Mouse (Mus musculus) heart, embryonic 16.5 days (tissue): ENCODE measurements around the gene Igfbpl1. TPM values are rescaled to one million over a fixed set of nuclear protein-coding genes. Genes with fewer than 3 reads are reported as not detected.

Source experiments
- ATAC-seq: fragments of 200-750 bp; cut with Nextera tagmentation; replicated peaks from 2 replicates; pipeline ENCODE4 v1.8.0; 2017; ENCODE audit warnings: moderate number of reproducible peaks; ENCODE audit not compliant: insufficient read depth, low FRiP score; ENCODE audit errors: extremely low read depth
- H3K27ac ChIP-seq: fragments of 300-500 bp; sonication (generic); 2 replicates; pipeline ENCODE4 v1.5.1; 2014; ENCODE audit warnings: mild to moderate bottlenecking, low read length, control low read depth, moderate library complexity
- H3K27me3 ChIP-seq: fragments of 300-500 bp; sonication (generic); 2 replicates; pipeline ENCODE4 v1.6.1; 2014; ENCODE audit warnings: low read length, mixed read lengths; ENCODE audit not compliant: control insufficient read depth, insufficient read depth
- H3K36me3 ChIP-seq: fragments of 300-500 bp; sonication (generic); 2 replicates; pipeline ENCODE4 v1.6.1; 2014; ENCODE audit not compliant: control insufficient read depth, insufficient read depth
- H3K4me1 ChIP-seq: fragments of 300-500 bp; sonication (generic); 2 replicates; pipeline ENCODE4 v1.6.1; 2014; ENCODE audit warnings: low read length, mixed read lengths; ENCODE audit not compliant: control insufficient read depth, insufficient read depth
- H3K4me2 ChIP-seq: fragments of 300-500 bp; sonication (generic); 2 replicates; pipeline ENCODE4 v1.6.1; 2014; ENCODE audit warnings: low read depth, mild to moderate bottlenecking, control low read depth, low read length
- H3K4me3 ChIP-seq: fragments of 300-500 bp; sonication (generic); 2 replicates; pipeline ENCODE4 v1.5.1; 2014; ENCODE audit warnings: mild to moderate bottlenecking, control low read depth, low read length
- H3K9ac ChIP-seq: fragments of 300-500 bp; sonication (generic); 2 replicates; pipeline ENCODE4 v1.6.1; 2014; ENCODE audit warnings: low read length, control low read depth
- H3K9me3 ChIP-seq: fragments of 300-500 bp; sonication (generic); replicated peaks from 2 replicates; pipeline ENCODE4 v1.6.1; 2016; ENCODE audit warnings: low read length; ENCODE audit not compliant: control insufficient read depth
- WGBS: fragments of 180-500 bp; shearing (Covaris S2); extraction: QIAGEN DNeasy Blood & Tissue Kit; methylation state at CpG from one replicate; pipeline ENCODE4 v1.1.7; 2014; 5-methylcytosine and 5-hydroxymethylcytosine counted together
- polyA plus RNA-seq: library from polyadenylated mRNA; unstranded; fragments of >200 nt; fragmentation: Nextera tagmentation; extraction: Ambion mirVana; gene quantifications from 2 replicates; pipeline ENCODE4 v1.2.1, GENCODE M21; 2015

Igfbpl1 gene
- polyA plus RNA-seq, 1 experiment from 2014 or later = 1.5 TPM

- WGBS = 90% methylated on average over 1 of the region's 1 CpGs
- Histone ChIP-seq H3K27me3 (no peaks in the 10 kb centered on the region), H3K9me3 (no peaks in the 10 kb centered on the region), H3K4me2 (no peak overlapping the region), H3K9ac (no peak overlapping the region), H3K36me3 (no peaks in the 10 kb centered on the region), H3K4me3 (no peak overlapping the region), H3K27ac (no peak overlapping the region), H3K4me1 (peaks cover 15% of the 10 kb centered on the region)
- ATAC-seq = no peak
Observed at GRCm38 (mm10) chr4:45849419-45849818, 22.7 kb upstream of the Igfbpl1 start.

GRCm38 (mm10) chr4:45848825-45849156 is 22.1 kb upstream of the Igfbpl1 start:
- Histone ChIP-seq H3K27ac (no peak overlapping the region), H3K9ac (no peak overlapping the region), H3K4me3 (no peak overlapping the region), H3K4me1 (peaks cover 12% of the 10 kb centered on the region), H3K27me3 (no peaks in the 10 kb centered on the region), H3K36me3 (no peaks in the 10 kb centered on the region), H3K9me3 (no peaks in the 10 kb centered on the region), H3K4me2 (no peak overlapping the region)
- ATAC-seq = no peak
- 65% methylated on average over 10 of the region's 10 CpGs for WGBS

GRCm38 (mm10) chr4:45848109-45848824 is 21.5 kb upstream of the Igfbpl1 start, which contains the start of gene Stra6l:
Gene Stra6l, plus strand, starts transcription at chr4:45848664.
- H3K36me3 ChIP-seq = no peaks in the 10 kb centered on the region
- WGBS = 69% methylated on average over 10 of the region's 10 CpGs
- no peaks in the 10 kb centered on the region for H3K27me3 ChIP-seq
- H3K9me3 ChIP-seq = no peaks in the 10 kb centered on the region
- H3K4me1 ChIP-seq = peaks cover 7% of the 10 kb centered on the region
- no peak within 1 kb of the TSS for H3K9ac ChIP-seq
- H3K4me2 ChIP-seq = no peak within 1 kb of the TSS
- no peak within 1 kb of the TSS for H3K4me3 ChIP-seq
- no peak for ATAC-seq
- no peak within 1 kb of the TSS for H3K27ac ChIP-seq

- Histone ChIP-seq H3K27me3 (no peaks in the 10 kb centered on the region), H3K4me3 (no peak overlapping the region), H3K4me1 (peaks cover 5% of the 10 kb centered on the region; the same call in 1 of the 2 replicates), H3K9ac (no peak overlapping the region), H3K9me3 (no peaks in the 10 kb centered on the region), H3K36me3 (no peaks in the 10 kb centered on the region), H3K4me2 (no peak overlapping the region), H3K27ac (no peak overlapping the region)
- 89% methylated on average over 2 of the region's 2 CpGs for WGBS
- ATAC-seq = no peak
Observed at GRCm38 (mm10) chr4:45846263-45846662, 19.5 kb upstream of the Igfbpl1 start.

- 49% methylated on average over 14 of the region's 14 CpGs for WGBS
- H3K4me1 ChIP-seq = peaks cover 5% of the 10 kb centered on the region; the same call in 1 of the 2 replicates
- H3K27me3 ChIP-seq = no peaks in the 10 kb centered on the region
- H3K9ac ChIP-seq = no peak overlapping the region
- no peak overlapping the region for H3K4me2 ChIP-seq
- ATAC-seq = no peak
- H3K36me3 ChIP-seq = no peaks in the 10 kb centered on the region
- no peak overlapping the region for H3K4me3 ChIP-seq
- no peak overlapping the region for H3K27ac ChIP-seq
- H3K9me3 ChIP-seq = no peaks in the 10 kb centered on the region
Observed at GRCm38 (mm10) chr4:45844355-45844754, 17.6 kb upstream of the Igfbpl1 start.

- Histone ChIP-seq H3K27me3 (peaks cover 11% of the 10 kb centered on the region), H3K27ac (no peak overlapping the region)
- no peak for ATAC-seq
Observed at GRCm38 (mm10) chr4:45833461-45833860, 6.7 kb upstream of the Igfbpl1 start.

GRCm38 (mm10) chr4:45831996-45832395 is 5.3 kb upstream of the Igfbpl1 start:
- H3K4me3 ChIP-seq = no peak overlapping the region
- no peaks in the 10 kb centered on the region for H3K36me3 ChIP-seq
- no peak overlapping the region for H3K27ac ChIP-seq
- WGBS = 83% methylated on average over 7 of the region's 7 CpGs
- no peak overlapping the region for H3K4me2 ChIP-seq
- no peaks in the 10 kb centered on the region for H3K9me3 ChIP-seq
- peaks cover 26% of the 10 kb centered on the region for H3K27me3 ChIP-seq
- ATAC-seq = no peak
- no peaks in the 10 kb centered on the region for H3K4me1 ChIP-seq
- no peak overlapping the region for H3K9ac ChIP-seq

More at GRCm38 (mm10) chr4:45833461-45833860, 6.7 kb upstream of the Igfbpl1 start:
- Histone ChIP-seq H3K36me3 (no peaks in the 10 kb centered on the region), H3K9ac (no peak overlapping the region), H3K4me3 (no peak overlapping the region), H3K9me3 (no peaks in the 10 kb centered on the region), H3K4me1 (no peaks in the 10 kb centered on the region), H3K4me2 (no peak overlapping the region)
- WGBS = 54% methylated on average over 5 of the region's 5 CpGs

- Histone ChIP-seq H3K9me3 (no peaks in the 10 kb centered on the region), H3K4me2 (no peak overlapping the region), H3K4me3 (no peak overlapping the region), H3K4me1 (peaks cover 2% of the 10 kb centered on the region; the same call in 1 of the 2 replicates), H3K27me3 (peaks cover 44% of the 10 kb centered on the region), H3K9ac (no peak overlapping the region), H3K27ac (no peak overlapping the region), H3K36me3 (no peaks in the 10 kb centered on the region)
- WGBS = 71% methylated on average over 13 of the region's 13 CpGs
- no peak for ATAC-seq
Observed at GRCm38 (mm10) chr4:45829907-45830759, 3.4 kb upstream of the Igfbpl1 start.
